Mouse (Mus musculus) forebrain, embryonic 16.5 days (tissue): ENCODE results near the gene Yif1a. TPM values are rescaled to one million over a fixed set of nuclear protein-coding genes. Genes with fewer than 3 reads are reported as not detected.

Experiments
- ATAC-seq: fragments of 200-750 bp; cut with Nextera tagmentation; 2 replicates; pipeline ENCODE4 v1.8.0; 2017; ENCODE audit warnings: mild to moderate bottlenecking, moderate library complexity
- H3K27ac ChIP-seq: fragments of 300-500 bp; sonication (generic); 2 replicates; pipeline ENCODE4 v1.5.1; 2014; ENCODE audit warnings: low read length, control low read depth
- H3K27me3 ChIP-seq: fragments of 300-500 bp; sonication (generic); replicated peaks from 2 replicates; pipeline ENCODE4 v1.6.1; 2014; ENCODE audit warnings: low read length; ENCODE audit not compliant: control insufficient read depth, insufficient read depth
- H3K36me3 ChIP-seq: fragments of 300-500 bp; sonication (generic); 2 replicates; pipeline ENCODE4 v1.6.1; 2014; ENCODE audit not compliant: control insufficient read depth, insufficient read depth
- H3K4me1 ChIP-seq: fragments of 300-500 bp; sonication (generic); replicated peaks from 2 replicates; pipeline ENCODE4 v1.6.1; 2014; ENCODE audit warnings: low read length; ENCODE audit not compliant: control insufficient read depth, insufficient read depth
- H3K4me2 ChIP-seq: fragments of 300-500 bp; sonication (generic); 2 replicates; pipeline ENCODE4 v1.6.1; 2014; ENCODE audit warnings: mild to moderate bottlenecking, low read length, control low read depth
- H3K4me3 ChIP-seq: fragments of 300-500 bp; sonication (generic); replicated peaks from 2 replicates; pipeline ENCODE4 v1.5.1; 2014; ENCODE audit warnings: mild to moderate bottlenecking, low read length, control low read depth
- H3K9ac ChIP-seq: fragments of 300-500 bp; sonication (generic); replicated peaks from 2 replicates; pipeline ENCODE4 v1.6.1; 2014; ENCODE audit warnings: low read depth, low read length, control low read depth
- H3K9me3 ChIP-seq: fragments of 300-500 bp; sonication (generic); 2 replicates; pipeline ENCODE4 v1.6.1; 2016; ENCODE audit warnings: low read length; ENCODE audit not compliant: control insufficient read depth
- WGBS: fragments of 180-500 bp; shearing (Covaris S2); extraction: QIAGEN DNeasy Blood & Tissue Kit; methylation state at CpG from one replicate; pipeline ENCODE4 v1.1.7; 2014; 5-methylcytosine and 5-hydroxymethylcytosine counted together
- polyA plus RNA-seq: library from polyadenylated mRNA; unstranded; fragments of >200 nt; fragmentation: Nextera tagmentation; extraction: Ambion mirVana; gene quantifications from 2 replicates; pipeline ENCODE4 v1.2.1, GENCODE M21; 2015

The Yif1a gene
- polyA plus RNA-seq, 1 experiment from 2014 or later: 56.0 TPM

GRCm38 (mm10) chr19:5094746-5095417 is 6.5 kb downstream of the Yif1a start:
- Histone ChIP-seq H3K9ac (peak overlapping the region; percentile 52), H3K9me3 (no peaks in the 10 kb centered on the region), H3K36me3 (peaks cover 17% of the 10 kb centered on the region), H3K27me3 (no peaks in the 10 kb centered on the region), H3K4me2 (peak overlapping the region; percentile 59), H3K27ac (peak overlapping the region; percentile 92), H3K4me1 (peaks cover 53% of the 10 kb centered on the region), H3K4me3 (peak overlapping the region; percentile 79)
- WGBS: 23% methylated on average over 11 of the region's 11 CpGs
- ATAC-seq: no peak; the same call in 1 of the 2 replicates

GRCm38 (mm10) chr19:5095887-5096474 is 7.6 kb downstream of the Yif1a start:
- Histone ChIP-seq H3K4me2 (peak overlapping the region; percentile 59), H3K36me3 (peaks cover 19% of the 10 kb centered on the region), H3K4me3 (peak overlapping the region; percentile 79), H3K27me3 (no peaks in the 10 kb centered on the region), H3K9ac (peak overlapping the region; percentile 96), H3K27ac (peak overlapping the region; percentile 92), H3K4me1 (peaks cover 53% of the 10 kb centered on the region), H3K9me3 (no peaks in the 10 kb centered on the region)
- 6% methylated on average over 9 of the region's 9 CpGs for WGBS
- no peak for ATAC-seq

- WGBS: under 1% methylated on average over 23 of the region's 31 CpGs
- Histone ChIP-seq H3K4me1 (peaks cover 53% of the 10 kb centered on the region), H3K9me3 (no peaks in the 10 kb centered on the region), H3K9ac (peak overlapping the region; percentile 96), H3K4me2 (peak overlapping the region; percentile 59), H3K27me3 (no peaks in the 10 kb centered on the region), H3K4me3 (peak overlapping the region; percentile 79), H3K36me3 (peaks cover 11% of the 10 kb centered on the region; the same call in 1 of the 2 replicates), H3K27ac (peak overlapping the region; percentile 92)
- peak; percentile 13; the same call in 1 of the 2 replicates for ATAC-seq
These were observed 9.4 kb downstream of the Yif1a start for GRCm38 (mm10) chr19:5097521-5098362.

GRCm38 (mm10) chr19:5098363-5099143 is 10.2 kb downstream of the Yif1a start, which contains the start of gene Cnih2:
Cnih2 (minus strand) TSS chr19:5098521.
- Histone ChIP-seq H3K9me3 (no peaks in the 10 kb centered on the region), H3K27me3 (no peaks in the 10 kb centered on the region), H3K27ac (peak within 1 kb of the TSS; percentile 92), H3K4me2 (peak within 1 kb of the TSS; percentile 59), H3K9ac (peak within 1 kb of the TSS; percentile 96), H3K36me3 (peaks cover 12% of the 10 kb centered on the region; the same call in 1 of the 2 replicates), H3K4me1 (peaks cover 50% of the 10 kb centered on the region), H3K4me3 (peak within 1 kb of the TSS; percentile 79)
- peak; percentile 76 for ATAC-seq
- 2% methylated on average over 41 of the region's 48 CpGs for WGBS

- no peaks in the 10 kb centered on the region for H3K9me3 ChIP-seq
- peaks cover 32% of the 10 kb centered on the region for H3K36me3 ChIP-seq
- ATAC-seq: no peak
- WGBS: 20% methylated on average over 9 of the region's 9 CpGs
- peak overlapping the region; percentile 96 for H3K27ac ChIP-seq
- H3K9ac ChIP-seq: peak overlapping the region; percentile 94
- no peaks in the 10 kb centered on the region for H3K27me3 ChIP-seq
- H3K4me2 ChIP-seq: peak overlapping the region; percentile 82
- H3K4me1 ChIP-seq: peaks cover 14% of the 10 kb centered on the region
- H3K4me3 ChIP-seq: peak overlapping the region; percentile 85
These were observed 17.7 kb downstream of the Yif1a start for GRCm38 (mm10) chr19:5106074-5106473.

- Histone ChIP-seq H3K4me1 (peaks cover 14% of the 10 kb centered on the region), H3K9me3 (no peaks in the 10 kb centered on the region), H3K27ac (peak within 1 kb of the TSS; percentile 96), H3K4me2 (peak within 1 kb of the TSS; percentile 82), H3K9ac (peak within 1 kb of the TSS; percentile 94), H3K36me3 (peaks cover 34% of the 10 kb centered on the region), H3K27me3 (no peaks in the 10 kb centered on the region), H3K4me3 (peak within 1 kb of the TSS; percentile 85)
- WGBS: under 1% methylated on average over 45 of the region's 46 CpGs
- ATAC-seq: peak; percentile 97
These were observed 18.4 kb downstream of the Yif1a start, which contains the start of gene Rab1b for GRCm38 (mm10) chr19:5106731-5107191. Rab1b (minus strand) TSS chr19:5107072.

- Histone ChIP-seq H3K36me3 (peaks cover 34% of the 10 kb centered on the region), H3K4me3 (no peak overlapping the region), H3K9me3 (no peaks in the 10 kb centered on the region), H3K9ac (no peak overlapping the region), H3K27ac (0 out of 2 replicates have a peak overlapping the region, but pooled peaks have one; percentile 15), H3K4me2 (no peak overlapping the region), H3K4me1 (peaks cover 14% of the 10 kb centered on the region), H3K27me3 (no peaks in the 10 kb centered on the region)
- ATAC-seq: no peak
- WGBS: 76% methylated on average over 18 of the region's 18 CpGs
These were observed 19.4 kb downstream of the Yif1a start for GRCm38 (mm10) chr19:5107556-5108270.

- no peak overlapping the region for H3K9ac ChIP-seq
- ATAC-seq: no peak
- H3K4me3 ChIP-seq: no peak overlapping the region
- peaks cover 31% of the 10 kb centered on the region for H3K36me3 ChIP-seq
- peaks cover 14% of the 10 kb centered on the region for H3K4me1 ChIP-seq
- no peaks in the 10 kb centered on the region for H3K9me3 ChIP-seq
- WGBS: 30% methylated on average over 5 of the region's 5 CpGs
- no peak overlapping the region for H3K27ac ChIP-seq
- no peak overlapping the region for H3K4me2 ChIP-seq
- no peaks in the 10 kb centered on the region for H3K27me3 ChIP-seq
These were observed 19.9 kb downstream of the Yif1a start for GRCm38 (mm10) chr19:5108271-5108575.
